Mouse (Mus musculus): ENCODE results near the gene Pgpep1. TPM values are rescaled to one million over a fixed set of nuclear protein-coding genes. Genes with fewer than 3 reads are reported as not detected.
A peak's percentile ranks its signal among the peaks of the same experiment; 100 is the strongest.

Pgpep1 gene
- total and polyA plus RNA-seq, 2 experiments from 2014 or later = 37.6 to 40.2 TPM

GRCm38 (mm10) chr8:70631436-70631835, 28.8 kb downstream of the Pgpep1 start:
- no peak for ATAC-seq (ENCODE audit: low FRiP score)

GRCm38 (mm10) chr8:70630532-70631381, 29.4 kb downstream of the Pgpep1 start:
- no peaks in the 10 kb centered on the region for H3K9me3 ChIP-seq (ENCODE audit: low read length)
- 15% methylated on average over 22 of the region's 22 CpGs for WGBS
- no peak overlapping the region for H3K27ac ChIP-seq (ENCODE audit: low read depth, low read length)
- no peak overlapping the region for H3K4me3 ChIP-seq (ENCODE audit: low read depth, low read length)
- H3K9ac ChIP-seq (replicated peaks; ENCODE audit: low read length, poor library complexity, severe bottlenecking) = 0 out of 2 replicates have a peak overlapping the region, but pooled peaks have one; percentile 4
- DNase-seq (ENCODE audit: low spot score) = peak; percentile 45
- peaks cover 7% of the 10 kb centered on the region; the same call in 1 of the 2 replicates for H3K27me3 ChIP-seq (ENCODE audit: insufficient read depth, low read length)
- no peaks in the 10 kb centered on the region for H3K4me1 ChIP-seq (ENCODE audit: insufficient read depth, low read length)
- ATAC-seq (ENCODE audit: low FRiP score) = no peak
- no peak for TF ChIP-seq CTCF (IDR thresholded peaks at IDR 0.05)
- peak overlapping the region; percentile 60; the same call in 1 of the 2 replicates for H3K4me2 ChIP-seq (ENCODE audit: low read depth, low read length, poor library complexity, severe bottlenecking)
- no peaks in the 10 kb centered on the region for H3K36me3 ChIP-seq (ENCODE audit: insufficient read depth, low read length)

More at GRCm38 (mm10) chr8:70631436-70631835, 28.8 kb downstream of the Pgpep1 start:
- H3K36me3 ChIP-seq (ENCODE audit: insufficient read depth, low read length) = no peaks in the 10 kb centered on the region
- H3K4me3 ChIP-seq (ENCODE audit: low read depth, low read length) = no peak overlapping the region
- H3K27me3 ChIP-seq (ENCODE audit: insufficient read depth, low read length) = peaks cover 7% of the 10 kb centered on the region; the same call in 1 of the 2 replicates
- no peak for DNase-seq (ENCODE audit: low spot score)
- TF ChIP-seq CTCF (IDR thresholded peaks at IDR 0.05) = no peak
- no peak overlapping the region for H3K27ac ChIP-seq (ENCODE audit: low read depth, low read length)
- no peaks in the 10 kb centered on the region for H3K4me1 ChIP-seq (ENCODE audit: insufficient read depth, low read length)
- H3K9ac ChIP-seq (replicated peaks; ENCODE audit: low read length, poor library complexity, severe bottlenecking) = no peak overlapping the region
- no peak overlapping the region for H3K4me2 ChIP-seq (ENCODE audit: low read depth, low read length, poor library complexity, severe bottlenecking)
- 17% methylated on average over 24 of the region's 24 CpGs for WGBS
- H3K9me3 ChIP-seq (ENCODE audit: low read length) = no peaks in the 10 kb centered on the region

- peak overlapping the region; percentile 60 for H3K4me2 ChIP-seq (ENCODE audit: low read depth, low read length, poor library complexity, severe bottlenecking)
- WGBS = under 1% methylated on average over 60 of the region's 60 CpGs
- H3K9ac ChIP-seq (replicated peaks; ENCODE audit: low read length, poor library complexity, severe bottlenecking) = peak overlapping the region; percentile 29
- no peaks in the 10 kb centered on the region for H3K4me1 ChIP-seq (ENCODE audit: insufficient read depth, low read length)
- peak; percentile 91 for DNase-seq (ENCODE audit: low spot score)
- peak; percentile 100 for TF ChIP-seq CTCF (IDR thresholded peaks at IDR 0.05)
- H3K27ac ChIP-seq (ENCODE audit: low read depth, low read length) = peak overlapping the region; percentile 52
- peak overlapping the region; percentile 33 for H3K4me3 ChIP-seq (ENCODE audit: low read depth, low read length)
- H3K36me3 ChIP-seq (ENCODE audit: insufficient read depth, low read length) = no peaks in the 10 kb centered on the region
- peaks cover 7% of the 10 kb centered on the region; the same call in 1 of the 2 replicates for H3K27me3 ChIP-seq (ENCODE audit: insufficient read depth, low read length)
- no peaks in the 10 kb centered on the region for H3K9me3 ChIP-seq (ENCODE audit: low read length)
- ATAC-seq (ENCODE audit: low FRiP score) = peak; percentile 91
Observed at GRCm38 (mm10) chr8:70629574-70630531, 30.3 kb downstream of the Pgpep1 start.

GRCm38 (mm10) chr8:70628986-70629490, 31.1 kb downstream of the Pgpep1 start:
- H3K4me2 ChIP-seq (ENCODE audit: low read depth, low read length, poor library complexity, severe bottlenecking) = peak overlapping the region; percentile 60
- peaks cover 7% of the 10 kb centered on the region; the same call in 1 of the 2 replicates for H3K27me3 ChIP-seq (ENCODE audit: insufficient read depth, low read length)
- H3K27ac ChIP-seq (ENCODE audit: low read depth, low read length) = peak overlapping the region; percentile 51
- 54% methylated on average over 7 of the region's 7 CpGs for WGBS
- DNase-seq (ENCODE audit: low spot score) (no peak), ATAC-seq (ENCODE audit: low FRiP score) (0 out of 2 replicates have a peak, but pooled peaks have one; percentile 1)
- H3K9ac ChIP-seq (replicated peaks; ENCODE audit: low read length, poor library complexity, severe bottlenecking) = peak overlapping the region; percentile 29
- no peaks in the 10 kb centered on the region for H3K9me3 ChIP-seq (ENCODE audit: low read length)
- H3K4me3 ChIP-seq (ENCODE audit: low read depth, low read length) = peak overlapping the region; percentile 33
- no peaks in the 10 kb centered on the region for H3K36me3 ChIP-seq (ENCODE audit: insufficient read depth, low read length)
- no peaks in the 10 kb centered on the region for H3K4me1 ChIP-seq (ENCODE audit: insufficient read depth, low read length)
- TF ChIP-seq CTCF (IDR thresholded peaks at IDR 0.05) = no peak

GRCm38 (mm10) chr8:70627041-70627440, 33.1 kb downstream of the Pgpep1 start:
- no peak for TF ChIP-seq CTCF (IDR thresholded peaks at IDR 0.05)
- DNase-seq (ENCODE audit: low spot score) (no peak), ATAC-seq (ENCODE audit: low FRiP score) (no peak)
- no peak overlapping the region for H3K4me2 ChIP-seq (ENCODE audit: low read depth, low read length, poor library complexity, severe bottlenecking)
- WGBS = 87% methylated on average over 5 of the region's 5 CpGs
- no peaks in the 10 kb centered on the region for H3K36me3 ChIP-seq (ENCODE audit: insufficient read depth, low read length)
- H3K27me3 ChIP-seq (ENCODE audit: insufficient read depth, low read length) = peaks cover 7% of the 10 kb centered on the region; the same call in 1 of the 2 replicates
- no peak overlapping the region for H3K4me3 ChIP-seq (ENCODE audit: low read depth, low read length)
- no peak overlapping the region for H3K27ac ChIP-seq (ENCODE audit: low read depth, low read length)
- H3K9me3 ChIP-seq (ENCODE audit: low read length) = no peaks in the 10 kb centered on the region
- H3K9ac ChIP-seq (replicated peaks; ENCODE audit: low read length, poor library complexity, severe bottlenecking) = no peak overlapping the region
- no peaks in the 10 kb centered on the region for H3K4me1 ChIP-seq (ENCODE audit: insufficient read depth, low read length)

Data from midbrain, postnatal 0 days (tissue).